Mouse (Mus musculus): ENCODE data around the gene Wdr70.

DNA sequence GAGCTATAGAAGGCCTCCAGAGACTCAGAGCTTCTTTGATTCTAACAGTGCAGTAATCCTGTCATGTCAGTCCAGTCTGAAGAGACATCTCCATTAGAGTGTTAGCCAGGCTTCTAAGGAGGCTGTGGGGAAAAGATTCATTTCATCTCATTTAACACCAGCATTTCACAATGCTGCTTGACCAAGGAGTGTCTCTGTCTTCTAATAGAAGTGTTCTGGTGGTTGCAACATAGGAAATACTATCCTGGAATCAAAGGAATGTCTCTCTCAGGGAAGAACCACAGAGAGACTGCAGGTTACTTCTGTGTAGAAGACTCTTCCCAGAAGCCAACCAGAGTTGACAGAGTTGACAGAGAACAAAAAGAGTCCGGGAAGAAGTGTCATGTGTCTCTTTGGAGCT is 257.3 kb downstream of the Wdr70 start:
- TF ChIP-seq POLR2A (IDR thresholded peaks at IDR 0.05; ENCODE audit: insufficient read length, low read depth) (no peak), MAX (IDR thresholded peaks at IDR 0.05; ENCODE audit: low read depth) (no peak), E2F4 (IDR thresholded peaks at IDR 0.05; ENCODE audit: insufficient read depth) (no peak), USF1 (IDR thresholded peaks at IDR 0.05; ENCODE audit: low read depth) (no peak), POLR2AphosphoS2 (IDR thresholded peaks at IDR 0.05; ENCODE audit: insufficient read length, low read depth) (no peak), SRF (IDR thresholded peaks at IDR 0.05; ENCODE audit: control insufficient read depth, insufficient read length, low read depth) (no peak), TCF12 (IDR thresholded peaks at IDR 0.05; ENCODE audit: insufficient read depth, poor library complexity, severe bottlenecking) (no peak), MYOD1 (IDR thresholded peaks at IDR 0.05; ENCODE audit: control insufficient read depth in 1 of 3, insufficient read length in 2 of 3, low read depth in 2 of 3) (no peak), TCF3 (IDR thresholded peaks at IDR 0.05; ENCODE audit: insufficient read length, low read depth) (no peak), CEBPB (IDR thresholded peaks at IDR 0.05; ENCODE audit: insufficient read depth, poor library complexity, severe bottlenecking) (peak; percentile 60; the same call in 1 of the 2 replicates), MYOG (IDR thresholded peaks at IDR 0.05; ENCODE audit: control insufficient read depth in 1 of 3, insufficient read depth in 1 of 3, insufficient read length in 2 of 3, low read depth in 2 of 3) (no peak)
